Mouse (Mus musculus) midbrain, embryonic 11.5 days (tissue): Measurements from ENCODE around the gene Pcsk5. TPM values are rescaled to one million over a fixed set of nuclear protein-coding genes. Genes with fewer than 3 reads are reported as not detected.

Source experiments
- ATAC-seq: fragments of 200-750 bp; cut with Nextera tagmentation; 2 replicates; pipeline ENCODE4 v1.8.0; 2017; ENCODE audit warnings: moderate TSS enrichment, moderate library complexity; ENCODE audit not compliant: low FRiP score
- DNase-seq: peaks from one replicate; pipeline ENCODE4 v3.0.0; 2015; ENCODE audit warnings: low spot score; ENCODE audit errors: missing footprints
- H3K27ac ChIP-seq: fragments of 300-500 bp; sonication (generic); 2 replicates; pipeline ENCODE4 v1.5.1; 2014; ENCODE audit warnings: low read depth, low read length
- H3K27me3 ChIP-seq: fragments of 300-500 bp; sonication (generic); 2 replicates; pipeline ENCODE4 v1.6.1; 2014; ENCODE audit warnings: mild to moderate bottlenecking, low read length, moderate library complexity, mixed read lengths; ENCODE audit not compliant: control insufficient read depth, insufficient read depth
- H3K36me3 ChIP-seq: fragments of 300-500 bp; sonication (generic); 2 replicates; pipeline ENCODE4 v1.6.1; 2014; ENCODE audit warnings: mild to moderate bottlenecking, low read length, moderate library complexity, mixed read lengths; ENCODE audit not compliant: control insufficient read depth, insufficient read depth
- H3K4me1 ChIP-seq: fragments of 300-500 bp; sonication (generic); 2 replicates; pipeline ENCODE4 v1.6.1; 2014; ENCODE audit warnings: low read length; ENCODE audit not compliant: control insufficient read depth, insufficient read depth
- H3K4me2 ChIP-seq: fragments of 300-500 bp; sonication (generic); 2 replicates; pipeline ENCODE4 v1.6.1; 2014; ENCODE audit warnings: mild to moderate bottlenecking, moderate library complexity
- H3K4me3 ChIP-seq: fragments of 300-500 bp; sonication (generic); 2 replicates; pipeline ENCODE4 v1.5.1; 2014; ENCODE audit warnings: low read depth, low read length
- H3K9ac ChIP-seq: fragments of 300-500 bp; sonication (generic); 2 replicates; pipeline ENCODE4 v1.6.1; 2014; ENCODE audit warnings: low read length
- H3K9me3 ChIP-seq: fragments of 300-500 bp; sonication (generic); 2 replicates; pipeline ENCODE4 v1.6.1; 2016; ENCODE audit warnings: low read length; ENCODE audit not compliant: control insufficient read depth
- WGBS: fragments of 180-500 bp; shearing (Covaris S2); extraction: QIAGEN DNeasy Blood & Tissue Kit; methylation state at CpG from one replicate; pipeline ENCODE4 v1.1.7; 2014; 5-methylcytosine and 5-hydroxymethylcytosine counted together
- polyA plus RNA-seq: library from polyadenylated mRNA; unstranded; fragments of >200 nt; fragmentation: Nextera tagmentation; extraction: Ambion mirVana; gene quantifications from 2 replicates; pipeline ENCODE4 v1.2.1, GENCODE M21; 2014

The Pcsk5 gene
- polyA plus RNA-seq, 1 experiment from 2014 or later = 6.5 TPM

DNA sequence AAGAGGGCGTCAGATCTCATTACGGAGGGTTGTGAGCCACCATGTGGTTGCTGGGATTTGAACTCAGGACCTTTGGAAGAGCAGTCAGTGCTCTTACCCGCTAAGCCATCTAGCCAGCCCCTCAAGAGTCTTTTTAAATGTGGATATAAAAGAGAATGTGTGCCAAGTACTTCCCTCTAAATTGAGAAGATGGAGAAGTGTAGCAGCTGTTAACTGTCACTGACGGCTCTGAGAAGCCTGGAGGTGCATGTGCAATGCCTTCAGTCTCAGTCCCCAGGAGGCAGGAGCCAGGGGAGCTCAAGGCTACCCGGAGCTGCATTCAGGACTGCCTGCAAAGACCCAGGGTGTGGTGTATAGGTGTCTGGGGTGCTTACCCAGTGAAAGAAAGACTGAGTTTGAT, 439.5 kb downstream of the Pcsk5 start:
- Histone ChIP-seq H3K9ac (no peak overlapping the region), H3K36me3 (0 out of 2 replicates have a peak, but pooled peaks cover 2% of the 10 kb centered on the region), H3K27ac (no peak overlapping the region), H3K4me1 (peaks cover 2% of the 10 kb centered on the region; the same call in 1 of the 2 replicates), H3K9me3 (no peaks in the 10 kb centered on the region), H3K4me3 (no peak overlapping the region), H3K27me3 (peaks cover 4% of the 10 kb centered on the region; the same call in 1 of the 2 replicates), H3K4me2 (no peak overlapping the region)
- WGBS = 83% methylated on average over 5 of the region's 5 CpGs
- ATAC-seq (no peak), DNase-seq (no peak)

DNA sequence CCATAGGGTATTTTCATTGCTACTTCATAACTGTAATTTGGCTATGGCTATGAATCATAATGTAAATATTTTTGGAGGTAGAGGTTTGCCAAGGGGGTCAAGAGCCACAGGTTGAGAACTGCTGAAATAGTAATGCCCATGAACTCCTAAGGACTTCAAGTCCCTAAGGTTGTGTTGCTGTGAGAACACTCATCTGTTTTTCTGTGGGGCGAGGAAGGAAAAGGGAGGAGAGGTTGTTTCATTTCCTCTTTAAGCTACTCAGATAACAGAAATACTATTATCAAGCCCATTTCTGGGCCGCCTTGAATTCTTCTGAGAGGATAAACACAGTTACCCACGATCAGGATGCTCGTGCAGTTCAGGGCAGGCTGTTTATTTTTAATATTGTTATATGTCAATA, 440.6 kb downstream of the Pcsk5 start:
- H3K36me3 ChIP-seq = 0 out of 2 replicates have a peak, but pooled peaks cover 2% of the 10 kb centered on the region
- H3K4me2 ChIP-seq = no peak overlapping the region
- H3K9me3 ChIP-seq = no peaks in the 10 kb centered on the region
- 84% methylated on average over 4 of the region's 4 CpGs for WGBS
- no peak overlapping the region for H3K4me3 ChIP-seq
- ATAC-seq (no peak), DNase-seq (no peak)
- H3K27ac ChIP-seq = no peak overlapping the region
- peaks cover 2% of the 10 kb centered on the region; the same call in 1 of the 2 replicates for H3K4me1 ChIP-seq
- peaks cover 10% of the 10 kb centered on the region; the same call in 1 of the 2 replicates for H3K27me3 ChIP-seq
- H3K9ac ChIP-seq = no peak overlapping the region

DNA sequence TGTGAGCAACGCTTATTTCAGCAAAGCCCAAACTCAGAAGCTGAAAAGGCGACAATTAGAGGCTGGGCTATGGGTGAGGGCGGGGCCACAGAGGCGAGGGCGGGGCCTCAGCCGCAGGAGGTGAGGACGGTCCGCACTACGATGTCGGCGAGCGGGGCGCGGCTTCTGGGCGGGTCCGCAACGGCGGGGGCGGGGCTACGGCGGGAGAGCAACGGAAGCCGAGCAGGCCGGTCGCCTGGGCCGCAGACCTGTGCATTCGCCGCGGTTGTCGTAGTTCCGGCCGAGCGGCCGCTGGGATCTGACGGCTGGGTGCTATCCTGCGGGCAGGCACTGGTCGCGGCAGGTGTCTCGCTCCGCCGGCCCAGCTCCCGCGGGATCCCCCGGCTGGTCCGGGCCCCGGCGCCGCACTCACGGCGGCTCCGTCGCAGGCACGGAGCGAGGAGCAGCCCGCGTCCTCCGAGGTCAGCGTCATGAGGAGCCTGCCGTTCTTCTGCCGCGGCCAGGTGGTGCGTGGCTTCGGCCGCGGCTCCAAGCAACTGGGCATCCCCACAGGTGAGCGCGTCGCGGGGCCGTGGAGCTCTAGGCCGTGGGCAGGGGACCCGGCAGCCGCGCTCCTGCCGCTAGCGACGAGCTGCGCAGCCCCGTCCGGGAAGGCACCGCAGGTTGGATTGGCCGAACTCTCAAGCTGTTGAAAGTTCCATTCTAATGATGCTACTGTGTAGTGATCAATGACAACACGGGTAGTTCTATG, 443.4 kb downstream of the Pcsk5 start, which contains the start of gene Rfk:
TSS of gene Rfk (plus strand) at position 203 of the 751 bp plus-strand sequence.
- Histone ChIP-seq H3K36me3 (no peaks in the 10 kb centered on the region), H3K9me3 (no peaks in the 10 kb centered on the region), H3K4me3 (peak within 1 kb of the TSS; percentile 71), H3K4me1 (peaks cover 2% of the 10 kb centered on the region; the same call in 1 of the 2 replicates), H3K27ac (no peak within 1 kb of the TSS), H3K4me2 (peak within 1 kb of the TSS; percentile 54), H3K27me3 (peaks cover 10% of the 10 kb centered on the region; the same call in 1 of the 2 replicates), H3K9ac (peak within 1 kb of the TSS; percentile 75)
- under 1% methylated on average over 67 of the region's 83 CpGs for WGBS
- peak; percentile 99 for ATAC-seq
- DNase-seq = peak; percentile 99

DNA sequence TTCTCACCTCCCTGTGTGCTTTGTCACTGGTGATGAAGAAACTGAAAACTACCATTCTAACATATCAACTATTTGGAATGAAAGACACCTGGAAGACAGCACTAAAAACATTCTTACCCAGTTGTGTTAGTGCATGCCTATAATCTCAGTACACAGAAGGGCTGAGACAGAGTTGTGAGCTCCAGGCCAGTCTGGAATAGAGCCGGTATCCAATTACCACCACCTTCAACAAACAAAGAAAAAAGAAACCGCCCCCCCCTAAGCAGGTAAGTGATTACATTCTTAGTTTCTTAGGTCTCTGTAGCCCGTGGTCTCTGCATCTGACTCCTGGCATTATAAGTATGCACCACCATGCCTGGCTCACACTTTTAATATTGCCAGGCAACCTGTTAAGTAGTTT, 444.6 kb downstream of the Pcsk5 start:
- DNase-seq = peak; percentile 83
- 13% methylated on average over 3 of the region's 3 CpGs for WGBS
- Histone ChIP-seq H3K36me3 (no peaks in the 10 kb centered on the region), H3K4me3 (no peak overlapping the region), H3K9ac (no peak overlapping the region), H3K27me3 (peaks cover 10% of the 10 kb centered on the region; the same call in 1 of the 2 replicates), H3K9me3 (no peaks in the 10 kb centered on the region), H3K27ac (no peak overlapping the region), H3K4me1 (peaks cover 2% of the 10 kb centered on the region; the same call in 1 of the 2 replicates), H3K4me2 (no peak overlapping the region)
- no peak for ATAC-seq

DNA sequence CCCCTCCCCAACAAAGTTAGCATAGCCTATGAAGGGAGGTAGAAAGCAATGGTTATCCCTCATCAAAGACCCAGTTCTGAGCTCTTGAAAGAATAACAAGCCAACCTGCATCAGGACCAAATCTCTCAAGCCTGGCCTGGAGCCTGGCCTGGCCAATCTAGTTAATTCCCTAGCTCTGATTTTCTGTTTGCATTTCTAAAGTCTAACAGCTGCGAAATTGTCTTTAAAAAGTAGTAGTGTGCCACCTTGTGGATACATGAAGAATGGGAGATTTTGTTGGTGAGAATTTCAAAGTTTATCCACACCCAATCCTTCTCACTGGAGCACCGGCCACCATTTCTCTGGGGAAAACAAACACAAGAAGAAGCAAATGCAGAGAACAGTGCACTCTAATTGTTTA, 449.0 kb downstream of the Pcsk5 start:
- H3K9ac ChIP-seq = no peak overlapping the region
- WGBS = 24% methylated on average over 2 of the region's 2 CpGs
- no peak overlapping the region for H3K4me3 ChIP-seq
- H3K27me3 ChIP-seq = peaks cover 10% of the 10 kb centered on the region; the same call in 1 of the 2 replicates
- peak; percentile 86 for DNase-seq
- H3K36me3 ChIP-seq = no peaks in the 10 kb centered on the region
- no peaks in the 10 kb centered on the region; the same call in 1 of the 2 replicates for H3K4me1 ChIP-seq
- no peak for ATAC-seq
- H3K4me2 ChIP-seq = no peak overlapping the region
- no peak overlapping the region for H3K27ac ChIP-seq
- H3K9me3 ChIP-seq = no peaks in the 10 kb centered on the region

DNA sequence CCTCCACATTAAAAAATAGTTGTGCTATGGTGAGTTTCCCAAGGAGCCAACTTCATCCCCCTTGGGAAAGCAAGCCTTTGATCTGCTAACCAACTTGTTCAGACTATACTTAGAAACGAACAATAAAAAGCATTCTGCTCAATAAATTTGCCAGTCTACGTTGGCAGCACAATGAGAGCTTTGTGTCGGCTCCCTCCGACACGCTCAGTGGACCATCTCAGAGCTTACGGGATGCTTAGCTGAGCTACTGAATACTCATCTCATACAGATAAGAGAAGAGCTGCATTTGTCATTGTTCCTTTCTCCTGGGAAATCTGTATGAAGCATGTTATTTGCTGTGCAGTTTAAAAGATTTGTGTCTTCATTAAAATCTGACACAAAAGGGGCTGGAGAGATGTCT, 451.0 kb downstream of the Pcsk5 start:
- Histone ChIP-seq H3K4me1 (no peaks in the 10 kb centered on the region; the same call in 1 of the 2 replicates), H3K27me3 (no peaks in the 10 kb centered on the region), H3K36me3 (no peaks in the 10 kb centered on the region), H3K4me3 (no peak overlapping the region), H3K4me2 (no peak overlapping the region), H3K9me3 (no peaks in the 10 kb centered on the region), H3K9ac (no peak overlapping the region), H3K27ac (no peak overlapping the region)
- 25% methylated on average over 6 of the region's 6 CpGs for WGBS
- DNase-seq = peak; percentile 90
- peak; percentile 71; the same call in 1 of the 2 replicates for ATAC-seq

DNA sequence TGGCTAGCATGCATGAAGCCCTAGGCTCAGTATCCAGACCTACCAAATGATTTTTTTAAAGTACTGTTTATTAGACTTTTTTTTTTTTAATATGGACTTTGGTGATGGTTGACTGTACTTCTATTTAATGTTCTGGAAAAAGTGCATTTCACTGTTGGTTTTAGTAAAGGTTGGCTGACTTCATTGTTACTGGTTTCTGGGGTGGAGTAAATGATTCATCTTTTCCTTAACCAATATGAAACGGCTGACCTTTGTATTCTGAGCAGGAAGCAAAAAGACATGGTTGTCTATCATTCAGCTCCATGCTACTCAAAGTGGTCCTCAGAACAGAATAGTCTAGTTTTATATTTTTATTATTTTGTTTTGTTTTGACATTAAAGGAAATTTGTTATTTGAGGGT, 452.0 kb downstream of the Pcsk5 start:
- DNase-seq = peak; percentile 75
- Histone ChIP-seq H3K36me3 (no peaks in the 10 kb centered on the region), H3K27ac (no peak overlapping the region), H3K9me3 (no peaks in the 10 kb centered on the region), H3K4me2 (no peak overlapping the region), H3K4me1 (no peaks in the 10 kb centered on the region; the same call in 1 of the 2 replicates), H3K9ac (no peak overlapping the region), H3K27me3 (no peaks in the 10 kb centered on the region), H3K4me3 (no peak overlapping the region)
- 56% methylated on average over 1 of the region's 1 CpGs for WGBS
- no peak for ATAC-seq

DNA sequence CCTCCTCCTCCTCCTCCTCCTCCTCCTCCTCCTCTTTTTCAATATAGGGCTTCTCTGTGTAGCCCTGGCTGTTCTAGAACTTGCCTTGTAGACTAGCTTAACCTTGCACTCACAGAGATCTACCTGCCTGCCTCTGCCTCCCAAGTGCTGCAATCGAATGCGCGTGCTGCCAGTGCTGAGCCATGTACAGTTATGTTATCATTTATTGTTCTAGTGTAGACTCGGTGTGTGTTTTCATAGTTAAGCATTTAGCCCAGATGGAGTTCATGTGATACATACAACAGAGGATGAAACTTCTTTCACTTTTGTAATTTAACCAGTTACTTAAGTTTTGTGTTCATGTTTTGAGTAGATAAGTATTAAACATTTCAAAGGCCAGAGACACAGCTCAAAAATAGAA, 452.4 kb downstream of the Pcsk5 start:
- Histone ChIP-seq H3K4me2 (no peak overlapping the region), H3K27me3 (no peaks in the 10 kb centered on the region), H3K4me1 (no peaks in the 10 kb centered on the region; the same call in 1 of the 2 replicates), H3K27ac (no peak overlapping the region), H3K4me3 (no peak overlapping the region), H3K36me3 (no peaks in the 10 kb centered on the region), H3K9ac (no peak overlapping the region), H3K9me3 (no peaks in the 10 kb centered on the region)
- WGBS = 93% methylated on average over 4 of the region's 4 CpGs
- DNase-seq = peak; percentile 59
- no peak for ATAC-seq

DNA sequence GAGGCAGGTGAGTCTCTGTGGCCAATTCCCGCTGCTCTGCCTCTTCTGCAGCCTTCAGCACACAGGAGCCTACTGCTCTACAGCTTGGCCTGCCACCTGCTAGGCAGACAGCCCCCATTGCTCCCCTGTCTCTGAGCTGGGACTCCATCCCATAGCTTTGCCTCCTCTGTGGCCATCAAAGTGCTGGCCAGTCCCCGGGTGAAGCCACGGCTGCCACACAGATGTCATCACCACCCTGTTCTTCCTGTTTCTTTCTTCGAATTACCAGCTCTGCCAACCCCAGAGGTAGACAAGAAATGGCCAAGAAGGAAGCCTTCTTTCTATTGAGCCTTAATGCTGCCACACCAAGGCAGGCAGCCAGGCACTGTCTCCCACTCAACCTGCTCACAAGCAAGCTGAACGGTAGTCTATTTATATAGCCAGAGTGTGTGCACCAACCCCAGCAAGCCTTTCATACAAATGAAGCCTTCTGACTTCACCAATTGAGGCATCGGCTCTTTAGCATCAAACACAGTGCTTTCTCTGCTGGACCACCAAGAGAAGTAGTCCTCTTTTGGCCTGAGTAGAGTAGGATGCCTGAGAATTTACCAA, 454.5 kb downstream of the Pcsk5 start:
- no peaks in the 10 kb centered on the region for H3K9me3 ChIP-seq
- no peaks in the 10 kb centered on the region for H3K36me3 ChIP-seq
- no peak overlapping the region for H3K4me2 ChIP-seq
- DNase-seq (no peak), ATAC-seq (no peak)
- no peak overlapping the region for H3K9ac ChIP-seq
- H3K27ac ChIP-seq = no peak overlapping the region
- 86% methylated on average over 6 of the region's 6 CpGs for WGBS
- H3K4me3 ChIP-seq = no peak overlapping the region
- H3K4me1 ChIP-seq = no peaks in the 10 kb centered on the region; the same call in 1 of the 2 replicates
- H3K27me3 ChIP-seq = no peaks in the 10 kb centered on the region
